Mouse (Mus musculus) fibroblast of lung, adult 2 months (primary cell): ENCODE measurements at regions not wholly inside any gene's neighbourhood (a gene's known extent, or its start where the extent isn't known, plus 50 kb on each side); places are given as distances from the start of the nearest gene placed in this dataset.

Experiments
- DNase-seq: peaks from one replicate; pipeline ENCODE4 v3.0.0-alpha.2; 2011; ENCODE audit warnings: low read depth

- no peak for DNase-seq
Observed at GRCm38 (mm10) chr1:80030635-80031034, 169.7 kb upstream of the Serpine2 start.

- no peak for DNase-seq
Observed at GRCm38 (mm10) chr1:80030224-80030623, 169.2 kb upstream of the Serpine2 start.

GRCm38 (mm10) chr1:80025863-80026616 lies 165.1 kb upstream of the Serpine2 start:
- DNase-seq, result peak; percentile 45

GRCm38 (mm10) chr1:80023518-80024095 lies 162.6 kb upstream of the Serpine2 start:
- DNase-seq, result no peak

GRCm38 (mm10) chr1:80021866-80022265 lies 160.9 kb upstream of the Serpine2 start:
- no peak for DNase-seq

GRCm38 (mm10) chr1:80018391-80019065 lies 157.5 kb upstream of the Serpine2 start:
- DNase-seq, result peak; percentile 67

GRCm38 (mm10) chr1:80015474-80015873 lies 154.5 kb upstream of the Serpine2 start:
- DNase-seq, result no peak

GRCm38 (mm10) chr1:80014586-80014985 lies 153.6 kb upstream of the Serpine2 start:
- DNase-seq, result no peak

- no peak for DNase-seq
Observed at GRCm38 (mm10) chr1:80010724-80011123, 149.7 kb upstream of the Serpine2 start.

- DNase-seq, result no peak
Observed at GRCm38 (mm10) chr1:79999081-79999480, 138.1 kb upstream of the Serpine2 start.

- DNase-seq, result no peak
Observed at GRCm38 (mm10) chr1:79997911-79998310, 136.9 kb upstream of the Serpine2 start.

GRCm38 (mm10) chr1:79997456-79997855 lies 136.5 kb upstream of the Serpine2 start:
- DNase-seq, result no peak

GRCm38 (mm10) chr1:79984721-79985120 lies 123.7 kb upstream of the Serpine2 start:
- no peak for DNase-seq

GRCm38 (mm10) chr1:79982678-79983280 lies 121.8 kb upstream of the Serpine2 start:
- DNase-seq, result no peak

GRCm38 (mm10) chr1:79979863-79980262 lies 118.9 kb upstream of the Serpine2 start:
- DNase-seq, result no peak

- peak; percentile 44 for DNase-seq
Observed at GRCm38 (mm10) chr1:79978156-79978555, 117.2 kb upstream of the Serpine2 start.

- DNase-seq, result no peak
Observed at GRCm38 (mm10) chr1:79956121-79956520, 95.1 kb upstream of the Serpine2 start.

GRCm38 (mm10) chr1:79944231-79944630 lies 83.3 kb upstream of the Serpine2 start:
- DNase-seq, result no peak

- no peak for DNase-seq
Observed at GRCm38 (mm10) chr1:79932435-79932834, 71.5 kb upstream of the Serpine2 start.

GRCm38 (mm10) chr1:79927740-79928139 lies 66.8 kb upstream of the Serpine2 start:
- DNase-seq, result no peak

- no peak for DNase-seq
Observed at GRCm38 (mm10) chr1:79925776-79926175, 64.8 kb upstream of the Serpine2 start.

- no peak for DNase-seq
Observed at GRCm38 (mm10) chr1:79921890-79922289, 60.9 kb upstream of the Serpine2 start.

GRCm38 (mm10) chr1:79921333-79921732 lies 60.4 kb upstream of the Serpine2 start:
- DNase-seq, result no peak
